9 mouse cellular contexts compared by ENCODE assay signal in the genomic region with DNA sequence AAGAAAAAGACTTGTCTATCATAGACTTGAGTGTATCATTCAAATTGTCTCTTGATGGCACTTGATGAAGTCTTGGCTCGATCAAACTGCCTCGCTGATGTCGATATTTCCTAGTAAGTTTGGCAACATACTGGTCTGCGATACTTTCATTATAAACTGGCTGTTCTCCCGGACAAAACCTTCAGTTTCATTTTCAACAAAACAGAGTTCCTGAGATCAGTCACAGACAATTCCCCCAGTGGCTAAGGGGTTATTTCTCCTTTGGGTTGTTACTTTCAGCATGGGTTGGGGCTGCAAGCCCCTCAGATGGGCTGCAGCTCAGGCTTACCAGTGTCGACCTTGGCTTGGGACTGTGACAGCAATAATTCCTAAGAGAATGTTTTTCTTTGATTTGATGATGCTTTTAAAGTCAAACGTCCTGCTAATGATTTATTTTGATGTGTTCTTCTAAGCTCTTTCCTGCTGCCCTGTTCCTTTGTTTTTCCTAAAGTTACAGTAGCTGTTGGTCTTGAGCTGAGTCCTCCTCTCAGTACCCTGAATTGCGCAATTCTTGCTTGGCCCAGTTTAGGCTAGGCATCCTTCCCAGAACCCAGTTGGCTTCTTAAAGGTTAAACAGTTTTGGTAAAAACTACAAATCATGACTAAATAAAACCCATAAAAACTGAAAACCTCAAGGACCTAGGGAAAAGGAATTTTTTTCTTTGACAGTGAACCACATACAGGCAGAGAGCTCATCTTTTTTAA.
DNase-seq lines count a peak whose midpoint lies in the region; ATAC-seq and TF ChIP-seq lines count a peak whose summit lies in the region.
"Had no signal": no experiment of that assay in that cellular context is flagged by ENCODE, and none has a peak within 500 bp of the region (broad histone marks: within the 10 kb centered on the region; RNA-seq: fewer than 3 reads in every experiment).

No protein-coding gene starts in this region.

- H3K4me3 ChIP-seq in limb, embryonic 14.5 days (replicated peaks; ENCODE audit: low read length), result no peak overlapping the region
- no peak overlapping the region for H3K4me3 ChIP-seq in limb, embryonic 10.5 days
- no peak overlapping the region; the same call in 1 of the 2 replicates for H3K4me3 ChIP-seq in embryonic fibroblast, embryonic 13.5 days (ENCODE audit: insufficient read depth, low read length)
- H3K4me3 ChIP-seq in hindbrain, embryonic 10.5 days, result no peak overlapping the region
- H3K4me3 ChIP-seq: hindbrain, embryonic 15.5 days had no signal

- no peaks in the 10 kb centered on the region for H3K9me3 ChIP-seq in limb, embryonic 14.5 days (ENCODE audit: control insufficient read depth, low read length)
- H3K9me3 ChIP-seq in limb, embryonic 10.5 days (replicated peaks), result no peaks in the 10 kb centered on the region
- no peaks in the 10 kb centered on the region for H3K9me3 ChIP-seq in hindbrain, embryonic 10.5 days
- H3K9me3 ChIP-seq: hindbrain, embryonic 15.5 days had no signal

- H3K27me3 ChIP-seq in limb, embryonic 14.5 days (ENCODE audit: control insufficient read depth, insufficient read depth, low read length), result no peaks in the 10 kb centered on the region
- no peaks in the 10 kb centered on the region for H3K27me3 ChIP-seq in limb, embryonic 10.5 days (ENCODE audit: low read depth, poor library complexity, severe bottlenecking)
- peaks cover 1% of the 10 kb centered on the region; the same call in 1 of the 2 replicates for H3K27me3 ChIP-seq in hindbrain, embryonic 10.5 days (ENCODE audit: insufficient read depth, poor library complexity, severe bottlenecking)
- H3K27me3 ChIP-seq: hindbrain, embryonic 15.5 days had no signal

- no peak for TF ChIP-seq CTCF in embryonic fibroblast, embryonic 13.5 days (IDR thresholded peaks at IDR 0.05; ENCODE audit: borderline replicate concordance, insufficient read depth, low read length)

- H3K36me3 ChIP-seq in limb, embryonic 14.5 days (ENCODE audit: control insufficient read depth, insufficient read depth, low read length), result 0 out of 2 replicates have a peak, but pooled peaks cover 3% of the 10 kb centered on the region
- H3K36me3 ChIP-seq in limb, embryonic 10.5 days, result no peaks in the 10 kb centered on the region
- H3K36me3 ChIP-seq in hindbrain, embryonic 10.5 days, result no peaks in the 10 kb centered on the region
- H3K36me3 ChIP-seq: hindbrain, embryonic 15.5 days had no signal

- H3K4me1 ChIP-seq in limb, embryonic 14.5 days (ENCODE audit: control insufficient read depth, insufficient read depth, low read length), result peaks cover 4% of the 10 kb centered on the region
- H3K4me1 ChIP-seq in limb, embryonic 10.5 days, result peaks cover 22% of the 10 kb centered on the region
- H3K4me1 ChIP-seq in embryonic fibroblast, embryonic 13.5 days (ENCODE audit: control insufficient read depth, insufficient read depth, low read length), result peaks cover 19% of the 10 kb centered on the region
- H3K4me1 ChIP-seq in hindbrain, embryonic 10.5 days (replicated peaks), result peaks cover 16% of the 10 kb centered on the region

- peak; percentile 49 for DNase-seq in limb, embryonic 14.5 days (ENCODE audit: low spot score)
- DNase-seq in limb, embryonic 10.5 days (ENCODE audit: low spot score), result no peak
- DNase-seq in kidney, adult 9 months, result peak; percentile 30
- peak; percentile 53 for DNase-seq in ovary, postnatal 14 days (ENCODE audit: low spot score)
- DNase-seq in hindbrain, embryonic 10.5 days (ENCODE audit: low spot score), result no peak
- DNase-seq in testis, postnatal 10 days (ENCODE audit: low spot score), result no peak
- no peak for DNase-seq in cerebellum, postnatal 10 days

- no peak for ATAC-seq in limb, embryonic 14.5 days (ENCODE audit: low FRiP score, low read depth)

- H3K27ac ChIP-seq in limb, embryonic 14.5 days (replicated peaks; ENCODE audit: low read depth, low read length), result no peak overlapping the region
- no peak overlapping the region for H3K27ac ChIP-seq in limb, embryonic 10.5 days
- peak overlapping the region; percentile 97 for H3K27ac ChIP-seq in embryonic fibroblast, embryonic 13.5 days (ENCODE audit: insufficient read depth, low read length)
- H3K27ac ChIP-seq in hindbrain, embryonic 10.5 days, result no peak overlapping the region
- H3K27ac ChIP-seq: hindbrain, embryonic 15.5 days had no signal

- H3K9ac ChIP-seq in limb, embryonic 14.5 days (ENCODE audit: low read depth, low read length, severe bottlenecking), result no peak overlapping the region
- H3K9ac ChIP-seq: hindbrain, embryonic 15.5 days had no signal

- 46% methylated on average over 8 of the region's 8 CpGs for WGBS in limb, embryonic 14.5 days
- WGBS in limb, embryonic 10.5 days, result 78% methylated on average over 8 of the region's 8 CpGs
- 82% methylated on average over 8 of the region's 8 CpGs for WGBS in hindbrain, embryonic 10.5 days

- H3K4me2 ChIP-seq in limb, embryonic 14.5 days (replicated peaks; ENCODE audit: low read depth, low read length, severe bottlenecking), result no peak overlapping the region
- H3K4me2 ChIP-seq: hindbrain, embryonic 15.5 days had no signal

- no peak for TF ChIP-seq POLR2A in limb, embryonic 14.5 days (IDR thresholded peaks at IDR 0.05; ENCODE audit: borderline replicate concordance, extremely low read depth, insufficient read depth, insufficient read length)
- no peak for TF ChIP-seq POLR2A in embryonic fibroblast, embryonic 13.5 days (IDR thresholded peaks at IDR 0.05; ENCODE audit: low read depth, low read length)

Comparison
In these comparisons a context has a peak if more than half of its experiments do, and no peak if none do; other contexts are left out.
1. DNase-seq: peak in limb, embryonic 14.5 days (single experiment), kidney, adult 9 months (single experiment) and ovary, postnatal 14 days (single experiment); none in limb, embryonic 10.5 days (single experiment), hindbrain, embryonic 10.5 days (single experiment), testis, postnatal 10 days (single experiment) and cerebellum, postnatal 10 days (0 of 2).